Mouse (Mus musculus) cortical plate, adult 2 months (tissue): Measurements from ENCODE around the gene Gm10778. TPM values are rescaled to one million over a fixed set of nuclear protein-coding genes. Genes with fewer than 3 reads are reported as not detected.
A peak's percentile ranks its signal among the peaks of the same experiment; 100 is the strongest.

ENCODE experiments used
- H3K27ac ChIP-seq: fragments of 200-500 bp; 2 replicates; pipeline ENCODE4 v1.5.1; 2012; ENCODE audit warnings: low read length, control low read depth, inconsistent platforms; ENCODE audit not compliant: insufficient read depth
- H3K4me1 ChIP-seq: fragments of 200-500 bp; 2 replicates; pipeline ENCODE4 v1.6.1; 2011; ENCODE audit warnings: low read length; ENCODE audit not compliant: control insufficient read depth, insufficient read depth
- H3K4me3 ChIP-seq: fragments of 200-500 bp; 2 replicates; pipeline ENCODE4 v1.5.1; 2011; ENCODE audit warnings: mild to moderate bottlenecking, low read length, control low read depth; ENCODE audit not compliant: insufficient read depth
- CTCF ChIP-seq: fragments of 200-500 bp; IDR thresholded peaks from 2 replicates; pipeline ENCODE4 v1.5.1; 2011; ENCODE audit warnings: mild to moderate bottlenecking, control low read depth, low read length; ENCODE audit not compliant: insufficient read depth; ENCODE audit errors: extremely low read depth
- POLR2A ChIP-seq: fragments of 200-500 bp; IDR thresholded peaks from 2 replicates; pipeline ENCODE4 v1.6.1; 2011; ENCODE audit warnings: mild to moderate bottlenecking, low read length, control low read depth; ENCODE audit not compliant: insufficient read depth; ENCODE audit errors: extremely low read depth
- polyA plus RNA-seq: library from polyadenylated mRNA; depleted of rRNA; stranded (reverse); fragments of >200 nt; gene quantifications from 2 replicates; pipeline ENCODE4 v1.2.3, GENCODE M21; 2012

The Gm10778 gene
- polyA plus RNA-seq, 1 experiment: 3.3 TPM

GRCm38 (mm10) chr10:81605666-81605973 lies 43.2 kb upstream of the Gm10778 start:
- peak overlapping the region; percentile 49 for H3K27ac ChIP-seq
- TF ChIP-seq CTCF: no peak
- peaks cover 6% of the 10 kb centered on the region for H3K4me1 ChIP-seq
- peak overlapping the region; percentile 29 for H3K4me3 ChIP-seq

GRCm38 (mm10) chr10:81605974-81606751 lies 42.7 kb upstream of the Gm10778 start, which contains the start of gene BC025920:
Gene BC025920 (plus strand): TSS chr10:81606270.
- Histone ChIP-seq H3K27ac (peak within 1 kb of the TSS; percentile 71), H3K4me1 (peaks cover 6% of the 10 kb centered on the region), H3K4me3 (peak within 1 kb of the TSS; percentile 87)
- no peak for TF ChIP-seq CTCF
- peak; percentile 56 for TF ChIP-seq POLR2A

- Histone ChIP-seq H3K4me1 (peaks cover 4% of the 10 kb centered on the region; the same call in 1 of the 2 replicates), H3K27ac (no peak overlapping the region), H3K4me3 (no peak overlapping the region)
- TF ChIP-seq CTCF: no peak
These were observed 40.6 kb upstream of the Gm10778 start for GRCm38 (mm10) chr10:81608308-81608707.

GRCm38 (mm10) chr10:81612779-81613178 lies 36.1 kb upstream of the Gm10778 start:
- Histone ChIP-seq H3K4me1 (no peaks in the 10 kb centered on the region), H3K27ac (no peak overlapping the region), H3K4me3 (no peak overlapping the region)
- TF ChIP-seq POLR2A (no peak), CTCF (no peak)

- H3K4me3 ChIP-seq: no peak overlapping the region
- TF ChIP-seq POLR2A (no peak), CTCF (no peak)
- H3K27ac ChIP-seq: no peak overlapping the region
- H3K4me1 ChIP-seq: no peaks in the 10 kb centered on the region
These were observed 33.4 kb upstream of the Gm10778 start for GRCm38 (mm10) chr10:81615486-81615885.

- Histone ChIP-seq H3K4me1 (no peaks in the 10 kb centered on the region), H3K27ac (no peak overlapping the region), H3K4me3 (no peak overlapping the region)
- no peak for TF ChIP-seq POLR2A
- no peak for TF ChIP-seq CTCF
These were observed 28.9 kb upstream of the Gm10778 start for GRCm38 (mm10) chr10:81619976-81620375.

GRCm38 (mm10) chr10:81620786-81621185 lies 28.1 kb upstream of the Gm10778 start:
- Histone ChIP-seq H3K4me1 (no peaks in the 10 kb centered on the region), H3K4me3 (no peak overlapping the region), H3K27ac (no peak overlapping the region)
- TF ChIP-seq POLR2A (no peak), CTCF (no peak)

GRCm38 (mm10) chr10:81623441-81623840 lies 25.4 kb upstream of the Gm10778 start:
- Histone ChIP-seq H3K4me1 (no peaks in the 10 kb centered on the region), H3K4me3 (no peak overlapping the region)
- TF ChIP-seq POLR2A (no peak), CTCF (no peak)

GRCm38 (mm10) chr10:81626101-81626993 lies 22.5 kb upstream of the Gm10778 start:
- H3K4me1 ChIP-seq: no peaks in the 10 kb centered on the region
- TF ChIP-seq POLR2A (no peak), CTCF (no peak)
- H3K27ac ChIP-seq: no peak overlapping the region
- H3K4me3 ChIP-seq: peak overlapping the region; percentile 71

More at GRCm38 (mm10) chr10:81623441-81623840, 25.4 kb upstream of the Gm10778 start:
- no peak overlapping the region for H3K27ac ChIP-seq
